Mouse (Mus musculus) adipocyte (in vitro differentiated cells): ENCODE results near the gene Supt7l.
A peak's percentile ranks its signal among the peaks of the same experiment; 100 is the strongest.
"Not testable (repeated sequence)": the region's sequence is repeated elsewhere in the genome, so short reads cannot be mapped to it uniquely, and the experiment has no call there.

Experiments used
- DNase-seq: peaks from one replicate; pipeline ENCODE4 v3.0.0-alpha.2; 2016; ENCODE audit warnings: low spot score

Supt7l gene

GRCm38 (mm10) chr5:31527707-31528106, at the start of gene Supt7l:
Gene Supt7l (minus strand): TSS chr5:31527807.
- not testable (repeated sequence) for DNase-seq

DNA sequence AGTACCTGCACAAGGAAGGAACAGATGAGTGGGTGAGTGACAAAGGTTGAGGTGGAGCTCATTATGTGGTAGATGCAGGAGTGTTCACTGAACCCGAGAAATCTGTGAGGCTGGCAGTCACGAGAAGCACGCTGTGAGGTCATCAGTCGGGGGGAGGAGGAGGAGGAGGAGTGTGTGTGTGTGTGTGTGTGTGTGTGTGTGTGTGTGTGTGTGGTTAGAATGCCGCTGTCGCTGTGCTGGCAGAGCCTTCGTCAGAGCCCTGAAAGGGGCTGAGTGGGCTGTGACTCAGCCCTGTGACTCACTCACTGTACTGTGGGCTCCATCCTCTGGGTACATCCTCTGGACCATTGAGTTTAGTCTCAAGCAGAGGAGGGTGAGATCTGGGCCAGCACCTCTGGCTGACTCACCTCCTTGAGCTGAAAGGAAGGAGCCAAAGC, 49.0 kb upstream of the Supt7l start:
- no peak for DNase-seq

GRCm38 (mm10) chr5:31573722-31574121, 46.1 kb upstream of the Supt7l start:
- DNase-seq = no peak

DNA sequence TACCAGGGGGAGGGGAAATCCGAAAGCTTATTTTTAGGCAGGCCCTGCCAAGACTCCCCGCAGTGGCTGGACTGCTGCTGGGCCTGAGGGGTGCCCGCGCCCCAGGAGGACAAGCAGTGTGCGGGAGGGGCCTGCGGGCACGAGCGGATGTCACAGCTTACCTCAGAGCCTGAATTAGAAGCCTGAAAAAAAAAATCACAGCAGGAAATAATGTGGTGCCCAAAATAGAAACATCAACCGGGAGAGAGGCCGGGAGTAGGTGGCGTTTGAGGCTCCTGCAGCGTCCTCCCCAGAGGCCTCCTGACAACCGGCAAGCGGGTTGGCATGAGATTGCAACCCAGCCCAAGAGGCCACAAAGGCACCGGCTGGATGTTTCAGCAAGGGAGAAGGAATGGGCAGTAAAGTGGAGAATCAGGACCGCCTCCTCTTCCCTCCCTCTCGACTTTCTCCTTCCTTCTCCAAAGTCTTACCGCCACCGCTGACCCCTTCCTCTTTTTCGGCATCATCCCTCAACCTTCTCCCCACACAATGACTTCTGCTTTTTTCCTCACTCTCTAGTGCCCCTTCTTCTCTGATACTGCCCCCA, 43.5 kb upstream of the Supt7l start:
- DNase-seq = peak; percentile 39

GRCm38 (mm10) chr5:31567951-31568657, 40.5 kb upstream of the Supt7l start:
- no peak for DNase-seq

DNA sequence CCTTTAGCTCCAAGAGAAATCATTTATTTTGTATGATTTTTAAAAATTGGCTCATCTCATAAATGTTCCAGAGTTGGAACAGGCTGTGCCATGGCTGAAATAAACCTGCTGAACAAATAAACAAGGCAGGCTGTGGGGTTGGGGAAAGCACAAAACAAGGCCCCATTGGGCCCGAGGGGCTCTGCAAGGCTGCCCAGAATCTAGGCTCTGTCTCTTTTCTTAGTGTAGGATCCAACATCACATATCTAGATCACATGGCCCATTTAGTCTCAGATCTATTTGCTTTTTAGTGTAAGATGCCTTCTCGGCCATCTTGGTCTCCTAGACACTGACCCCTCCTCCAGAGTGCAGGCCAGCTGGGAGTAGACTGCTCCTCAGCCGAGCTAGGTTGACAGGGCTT, 38.9 kb upstream of the Supt7l start:
- no peak for DNase-seq

DNA sequence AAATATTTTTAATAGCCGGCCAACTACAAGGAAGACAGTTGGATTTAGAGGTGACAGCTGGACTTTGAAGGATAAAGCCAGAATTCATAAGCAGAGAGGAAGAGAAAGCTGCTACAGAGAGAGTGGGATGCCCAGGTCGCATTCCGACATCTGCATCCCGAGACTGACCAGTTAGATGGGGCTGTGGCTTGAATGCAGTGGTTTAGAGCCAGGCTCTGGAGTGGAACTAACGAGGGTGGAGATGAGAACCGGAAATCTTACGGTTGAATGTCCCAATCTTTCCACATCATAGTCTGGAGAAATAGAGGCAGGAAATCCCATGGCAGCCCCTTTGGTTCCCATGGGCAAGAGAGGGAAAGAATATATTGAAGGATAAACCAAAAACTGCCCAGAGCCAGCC, 38.4 kb upstream of the Supt7l start:
- no peak for DNase-seq

DNA sequence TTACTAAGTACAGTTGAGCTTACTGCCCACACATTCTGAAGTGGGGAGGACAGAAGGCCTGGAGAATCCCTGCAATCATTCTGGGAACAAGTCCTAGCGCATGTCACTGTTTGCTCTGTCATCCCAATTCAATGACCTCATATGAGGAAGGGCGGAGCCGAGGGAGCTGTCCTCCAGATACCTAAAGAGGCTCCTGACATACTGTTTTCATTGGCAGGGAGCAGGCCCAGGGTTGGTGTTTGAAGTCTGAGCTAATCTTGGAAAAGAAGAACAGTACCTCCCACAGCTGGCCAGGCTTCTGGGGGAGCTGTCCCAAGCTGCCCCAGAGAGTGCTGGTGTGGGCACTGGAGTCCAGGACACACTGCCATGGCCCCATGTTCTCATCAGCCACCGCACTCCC, 37.4 kb upstream of the Supt7l start:
- DNase-seq = peak; percentile 35

GRCm38 (mm10) chr5:31563905-31564304, 36.3 kb upstream of the Supt7l start:
- no peak for DNase-seq

DNA sequence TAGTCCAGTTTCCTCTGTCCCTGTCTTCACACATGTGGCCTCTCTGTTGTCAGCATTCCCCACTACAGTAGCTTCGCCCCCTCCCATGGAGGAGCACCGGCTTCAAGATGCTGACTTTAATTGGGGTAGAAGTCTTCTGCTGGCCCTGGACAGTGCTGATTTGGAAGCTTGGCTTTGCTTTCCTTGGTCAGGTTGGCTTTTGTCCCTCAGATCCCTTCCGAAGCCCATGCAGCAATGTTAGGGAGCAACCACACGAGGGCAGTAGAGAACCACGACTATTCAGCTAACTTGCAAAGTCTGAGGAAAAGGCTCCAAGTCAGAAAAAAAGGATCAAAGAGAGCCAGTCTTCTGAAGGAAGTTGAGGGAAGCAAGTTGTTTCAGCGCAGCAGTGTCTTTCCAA, 35.9 kb upstream of the Supt7l start:
- peak; percentile 93 for DNase-seq

GRCm38 (mm10) chr5:31562036-31562666, 34.5 kb upstream of the Supt7l start:
- no peak for DNase-seq

DNA sequence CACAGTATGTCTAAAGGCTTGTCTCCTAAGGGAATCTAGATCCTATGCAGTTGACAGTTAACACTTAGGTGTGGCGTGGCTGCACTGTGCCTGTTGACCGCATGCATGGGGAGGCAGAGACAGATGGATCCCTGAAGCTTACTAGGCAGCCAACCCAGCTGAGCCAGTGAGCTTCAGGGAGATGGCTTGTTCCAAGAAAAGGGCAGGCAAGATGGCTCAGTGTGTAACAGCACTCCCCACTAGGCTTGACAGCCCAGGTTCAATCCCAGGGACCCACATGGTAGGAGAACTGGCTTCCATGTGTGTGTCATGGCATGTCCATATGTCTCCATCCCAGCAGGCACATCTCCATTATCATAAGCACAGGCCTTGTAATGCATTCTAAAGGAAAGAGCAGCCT, 32.7 kb upstream of the Supt7l start:
- DNase-seq = no peak

- no peak for DNase-seq
These were observed 31.8 kb upstream of the Supt7l start for GRCm38 (mm10) chr5:31559401-31559800.

DNA sequence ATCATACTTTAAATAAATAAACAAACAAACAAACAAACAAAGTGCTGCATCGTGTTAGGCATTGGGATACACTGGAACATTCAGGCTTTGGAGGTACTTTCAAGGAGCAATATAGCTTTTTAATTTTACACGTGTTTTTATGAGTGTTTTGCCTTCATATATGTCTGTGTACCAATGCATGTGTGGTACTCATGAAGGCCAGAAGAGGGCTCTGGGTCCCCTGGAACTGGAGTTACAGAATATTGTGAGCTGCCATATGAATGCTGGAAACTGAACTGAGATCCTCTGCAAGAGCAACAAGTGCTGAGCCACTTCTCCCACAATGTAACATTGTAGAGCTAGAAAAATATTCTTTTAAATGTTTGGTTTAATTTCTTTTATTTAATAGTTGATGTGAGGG, 7.6 kb upstream of the Supt7l start:
- DNase-seq = no peak

DNA sequence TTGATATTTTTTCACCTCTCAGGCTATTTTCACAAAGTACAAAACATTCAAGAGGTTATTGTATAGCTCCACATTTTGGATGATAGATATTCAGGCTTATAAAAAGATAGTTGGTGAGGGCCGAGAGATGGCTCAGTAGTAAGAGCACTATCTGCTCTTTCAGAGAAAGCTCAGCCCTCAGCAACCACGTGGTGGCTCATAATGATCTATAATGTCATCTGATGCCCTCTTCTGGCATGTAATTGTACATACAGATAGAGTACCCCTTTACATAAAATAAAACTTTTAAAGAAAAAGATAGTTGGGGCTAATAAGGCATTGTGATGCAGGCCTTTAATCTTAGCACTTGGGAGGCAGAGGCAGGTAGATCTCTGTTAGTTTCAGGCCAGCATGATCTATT, 953 bp upstream of the Supt7l start:
- DNase-seq = no peak

DNA sequence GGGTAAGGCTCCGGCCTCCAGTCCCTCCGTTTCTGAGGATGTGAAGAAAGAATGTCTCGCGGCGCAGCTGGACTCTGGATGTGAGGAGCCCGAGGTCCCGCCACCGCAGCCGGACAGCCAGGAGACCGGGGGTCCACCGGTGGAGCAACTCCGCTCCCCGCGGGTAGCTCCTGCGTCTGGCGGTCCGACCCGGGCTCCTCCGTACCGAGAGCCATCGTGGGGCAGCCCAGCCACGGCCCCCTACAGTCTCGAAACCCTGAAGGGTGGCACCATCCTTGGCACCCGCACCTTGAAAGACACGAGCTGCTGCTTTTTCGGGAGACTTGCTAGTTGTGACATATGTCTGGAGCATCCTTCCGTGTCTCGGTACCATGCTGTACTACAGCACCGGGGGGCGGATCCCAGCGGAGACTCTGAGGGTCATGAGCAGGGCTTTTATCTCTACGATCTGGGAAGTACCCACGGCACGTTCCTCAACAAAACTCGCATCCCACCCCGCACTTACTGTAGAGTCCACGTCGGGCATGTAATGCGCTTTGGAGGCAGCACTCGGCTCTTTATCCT, 408 bp downstream of the Supt7l start:
- no peak for DNase-seq

DNA sequence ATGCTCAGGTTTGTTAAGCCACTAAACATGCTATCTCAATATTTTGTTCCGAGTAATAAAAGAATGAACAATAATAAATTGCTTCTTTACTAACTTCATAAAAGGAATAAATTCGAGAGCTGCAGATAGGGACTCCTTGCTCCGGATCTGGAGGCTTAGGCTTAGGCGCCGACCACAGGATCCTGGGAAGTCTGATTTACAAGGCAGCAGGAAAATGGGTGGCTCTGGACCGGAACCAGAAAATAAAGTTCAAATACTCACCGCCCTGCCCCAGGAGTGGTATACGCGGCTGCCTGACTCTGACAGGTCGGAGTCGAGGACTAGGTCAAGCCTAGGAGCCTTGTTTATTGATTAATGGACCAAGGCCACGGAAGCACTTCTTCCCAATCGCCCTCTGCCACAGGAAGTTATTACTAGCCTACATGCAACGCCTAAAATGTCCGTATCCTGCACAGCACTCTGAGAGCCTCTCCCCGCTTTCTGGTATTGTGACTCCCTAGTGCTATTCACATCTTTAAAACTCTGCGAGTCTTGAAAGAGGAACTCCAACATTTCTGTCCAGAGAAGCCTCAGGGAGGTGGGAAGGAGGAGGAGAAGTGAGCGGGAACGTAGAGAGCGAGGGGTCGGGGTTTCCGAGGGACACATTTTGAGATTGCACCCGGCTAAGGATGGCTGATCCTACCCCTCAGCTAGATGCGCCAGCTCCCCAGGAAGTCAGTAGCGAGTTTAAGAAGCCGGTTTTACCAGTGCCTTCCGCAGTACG, 1.1 kb downstream of the Supt7l start, which contains the start of gene Slc4a1ap:
TSS of gene Slc4a1ap (plus strand) at position 642 of the 763 bp plus-strand sequence.
- peak; percentile 86 for DNase-seq

GRCm38 (mm10) chr5:31520556-31520955, 7.1 kb downstream of the Supt7l start:
- DNase-seq = no peak

DNA sequence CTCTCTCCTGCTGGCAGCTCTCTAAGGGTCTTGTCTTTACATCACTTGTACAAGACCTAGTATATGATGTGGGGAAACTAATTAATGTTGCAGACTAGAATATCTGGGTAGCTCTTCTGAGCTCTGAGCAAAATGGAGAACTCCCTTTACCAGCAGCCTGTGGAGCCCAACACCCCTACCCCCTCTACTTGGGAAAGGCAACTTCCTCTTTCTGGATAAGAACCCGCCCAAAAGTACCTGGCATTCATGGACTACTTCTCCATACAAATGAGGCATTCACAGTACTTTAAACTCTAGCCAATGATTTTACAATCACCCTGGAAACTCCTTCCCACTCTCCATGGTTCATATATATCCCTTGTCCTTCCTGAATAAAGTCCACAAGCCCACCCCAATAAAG, 15.1 kb downstream of the Supt7l start:
- DNase-seq = no peak

- no peak for DNase-seq
These were observed 22.8 kb downstream of the Supt7l start for GRCm38 (mm10) chr5:31504843-31505242.

DNA sequence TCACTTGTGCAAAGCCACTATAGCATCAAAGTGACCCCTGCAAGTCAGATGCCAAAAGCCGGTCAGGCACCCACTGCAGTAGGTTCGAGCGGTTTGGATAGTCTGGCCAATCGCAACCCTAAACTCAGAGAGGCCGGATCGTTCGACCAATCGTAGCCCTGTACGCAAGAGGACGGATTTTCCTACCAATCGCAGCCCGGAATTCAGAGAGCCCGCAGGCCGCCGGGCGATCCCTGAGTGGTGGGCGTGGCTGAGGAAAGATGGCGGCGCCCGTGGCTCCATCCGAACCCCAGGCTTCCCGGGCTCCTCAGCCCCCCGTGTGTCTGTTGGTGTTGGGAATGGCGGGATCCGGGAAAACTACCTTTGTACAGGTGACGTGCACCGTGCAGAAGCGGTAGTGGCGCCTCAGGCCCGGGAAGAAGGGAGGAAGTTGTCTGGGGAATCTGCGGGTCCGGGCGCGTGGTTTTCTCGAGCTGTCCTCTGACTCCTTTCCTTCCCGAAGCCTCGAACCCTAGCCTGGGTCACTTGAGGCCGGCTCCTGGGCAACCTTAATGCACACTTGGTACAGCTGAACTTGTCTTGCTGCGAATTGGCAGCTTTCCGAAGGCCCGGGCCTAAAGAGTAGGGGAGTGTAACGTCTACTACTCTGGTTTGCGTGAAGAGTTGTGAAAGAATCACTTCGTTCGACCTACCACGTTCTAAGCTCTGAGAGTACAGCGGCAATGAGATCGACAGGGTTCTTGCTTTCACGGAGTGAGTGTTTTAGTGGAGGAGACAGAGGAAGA, 32.9 kb downstream of the Supt7l start, which contains the start of gene Gpn1:
TSS of gene Gpn1 (plus strand) at position 229 of the 785 bp plus-strand sequence.
- DNase-seq = peak; percentile 91
